Mouse (Mus musculus) CH12.LX (cell line): ENCODE measurements around the gene Chrdl2. TPM values are rescaled to one million over a fixed set of nuclear protein-coding genes. Genes with fewer than 3 reads are reported as not detected.

ENCODE experiments used
- DNase-seq: peaks from one replicate; pipeline ENCODE4 v3.0.0-alpha.2; 2013; ENCODE audit errors: extremely low read depth
- H3K27ac ChIP-seq: 2 replicates; pipeline ENCODE4 v1.5.1; 2012; ENCODE audit warnings: low read depth, mild to moderate bottlenecking, control low read depth, moderate library complexity; ENCODE audit not compliant: insufficient read depth
- H3K27me3 ChIP-seq: replicated peaks from 2 replicates; pipeline ENCODE3; 2012; ENCODE audit warnings: inconsistent platforms
- H3K36me3 ChIP-seq, 2 experiments: replicated peaks in 1 of 2; 2 replicates each; pipeline versions ENCODE3 to v1.6.1; 2012; ENCODE audit warnings: inconsistent platforms in 1 of 2, low read length in 1 of 2, mild to moderate bottlenecking in 1 of 2, mixed read lengths in 1 of 2, moderate library complexity in 1 of 2; ENCODE audit not compliant: control insufficient read depth in 1 of 2, insufficient read depth in 1 of 2
- H3K4me1 ChIP-seq, 2 experiments: 2 replicates each; pipeline ENCODE4 v1.6.1; 2012; ENCODE audit warnings: inconsistent platforms in 1 of 2, moderate library complexity in 1 of 2; ENCODE audit not compliant: insufficient read depth in 2 of 2, control insufficient read depth in 1 of 2
- H3K4me2 ChIP-seq: 2 replicates; pipeline ENCODE4 v1.6.1; 2012; ENCODE audit warnings: low read depth, mild to moderate bottlenecking, control low read depth; ENCODE audit not compliant: poor library complexity, insufficient read depth, severe bottlenecking
- H3K4me3 ChIP-seq, 3 experiments: fragments of 150-350 bp in 1 of 3; sonication (generic) in 1 of 3; replicated peaks in 1 of 3; 2 replicates each; pipeline versions ENCODE3 to v1.5.1; 2011 to 2012; ENCODE audit warnings: low read depth in 2 of 3, low read length in 2 of 3, mild to moderate bottlenecking in 2 of 3, moderate library complexity in 2 of 3, control low read depth in 1 of 3, improper control_type of control experiment in 1 of 3, inconsistent platforms in 1 of 3, mixed read lengths in 1 of 3; ENCODE audit not compliant: poor library complexity in 1 of 3
- H3K79me2 ChIP-seq: replicated peaks from 2 replicates; pipeline ENCODE4 v1.6.1; 2012; ENCODE audit warnings: mild to moderate bottlenecking, moderate library complexity; ENCODE audit not compliant: control insufficient read depth, poor library complexity, insufficient read depth, severe bottlenecking; ENCODE audit errors: extremely low read depth
- H3K9ac ChIP-seq: 2 replicates; pipeline ENCODE4 v1.6.1; 2012; ENCODE audit warnings: low read depth, mild to moderate bottlenecking, control low read depth, moderate library complexity; ENCODE audit not compliant: insufficient read depth
- H3K9me3 ChIP-seq: replicated peaks from 2 replicates; pipeline ENCODE3; 2012; ENCODE audit warnings: low read length, inconsistent platforms, mixed read lengths
- E2F4 ChIP-seq: IDR thresholded peaks from 2 replicates; pipeline ENCODE4 v1.6.1; 2011; ENCODE audit warnings: low read depth, low read length, improper control_type of control experiment; ENCODE audit not compliant: insufficient replicate concordance
- JUN ChIP-seq: IDR thresholded peaks from 2 replicates; pipeline ENCODE4 v1.6.1; 2011; ENCODE audit warnings: low read depth, mild to moderate bottlenecking, low read length, improper control_type of control experiment, moderate library complexity; ENCODE audit not compliant: insufficient read depth
- JUND ChIP-seq: conservative IDR thresholded peaks from 2 replicates; pipeline ENCODE4 v1.6.1; 2011; ENCODE audit warnings: low read depth, low read length, improper control_type of control experiment
- MAFK ChIP-seq: IDR thresholded peaks from 2 replicates; pipeline ENCODE4 v1.6.1; 2011; ENCODE audit warnings: low read length, improper control_type of control experiment; ENCODE audit not compliant: insufficient replicate concordance
- MAZ ChIP-seq: IDR thresholded peaks from 2 replicates; pipeline ENCODE4 v1.6.1; 2012; ENCODE audit warnings: low read depth, mild to moderate bottlenecking, inconsistent platforms, low read length, improper control_type of control experiment, moderate library complexity
- NRF1 ChIP-seq: IDR thresholded peaks from 2 replicates; pipeline ENCODE4 v1.6.1; 2014; ENCODE audit warnings: low read depth, mild to moderate bottlenecking, inconsistent platforms, low read length, improper control_type of control experiment, moderate library complexity
- SMC3 ChIP-seq: IDR thresholded peaks from 2 replicates; pipeline ENCODE4 v1.6.1; 2011; ENCODE audit warnings: low read depth, low read length, improper control_type of control experiment
- TBP ChIP-seq: conservative IDR thresholded peaks from 2 replicates; pipeline ENCODE4 v1.6.1; 2011; ENCODE audit warnings: low read depth, low read length, improper control_type of control experiment
- ZMIZ1 ChIP-seq: IDR thresholded peaks from 2 replicates; pipeline ENCODE4 v1.6.1; 2012; ENCODE audit warnings: low read depth, mild to moderate bottlenecking, inconsistent platforms, low read length, improper control_type of control experiment
- ZNF384 ChIP-seq: IDR thresholded peaks from 2 replicates; pipeline ENCODE4 v1.6.1; 2012; ENCODE audit warnings: low read depth, low read length, improper control_type of control experiment, inconsistent platforms
- dilution Hi-C: fragments of 300-500 bp; cut with MboI; formaldehyde crosslinking; loops from 2 replicates; pipeline ENCODE4 v1.14.3; 2020; ENCODE audit warnings: low sequenced_read_pairs; ENCODE audit not compliant: extremely low pct_unique_long_range_greater_than_20kb, extremely low pct_ligation_motif_present
- in situ Hi-C: fragments of 300-500 bp; cut with MboI; formaldehyde crosslinking; loops from 3 replicates; pipeline ENCODE4 v1.14.3; 2019; ENCODE audit warnings: low sequenced_read_pairs, low pct_ligation_motif_present, low pct_unique_long_range_greater_than_20kb, mixed read lengths
- polyA plus RNA-seq: library from polyadenylated mRNA; unstranded; fragments of >175 nt; gene quantifications from 2 replicates; pipeline ENCODE4 v1.2.1, GENCODE M21; 2012; ENCODE audit warnings: low read depth; ENCODE audit not compliant: insufficient read length
- total RNA-seq, 2 experiments: library from RNA; depleted of rRNA; stranded (reverse); fragments of 300-350 nt in 1 of 2; fragments of >200 nt in 1 of 2; gene quantifications; 2 replicates each; pipeline ENCODE4 v1.2.3; 2012 to 2014

The Chrdl2 gene
- total and polyA plus RNA-seq, 3 experiments = not detected

- Histone ChIP-seq H3K36me3 (peaks cover 15 to 58% of the 10 kb centered on the region in 2 experiments), H3K27ac (no peak overlapping the region), H3K79me2 (no peaks in the 10 kb centered on the region), H3K27me3 (no peaks in the 10 kb centered on the region), H3K9ac (no peak overlapping the region), H3K9me3 (peaks cover 3% of the 10 kb centered on the region), H3K4me1 (peaks cover 0 to 7% of the 10 kb centered on the region in 2 experiments; a peak in 1 of 4 replicates), H3K4me3 (no peak overlapping the region), H3K4me2 (no peak overlapping the region)
- dilution Hi-C loops (no loop called here), in situ Hi-C loops (no loop called here)
- DNase-seq = no peak
- TF ChIP-seq JUN (no peak), SMC3 (no peak), MAFK (no peak), ZNF384 (no peak), TBP (no peak)
Observed at GRCm38 (mm10) chr7:100077071-100077470, 71.1 kb downstream of the Chrdl2 start.

GRCm38 (mm10) chr7:100080087-100080781 is 74.3 kb downstream of the Chrdl2 start:
- H3K4me1 ChIP-seq = peaks cover 0 to 7% of the 10 kb centered on the region in 2 experiments; a peak in 1 of 4 replicates
- no peak overlapping the region for H3K27ac ChIP-seq
- H3K9ac ChIP-seq = no peak overlapping the region
- H3K36me3 ChIP-seq = peaks cover 41 to 90% of the 10 kb centered on the region in 2 experiments
- H3K4me2 ChIP-seq = no peak overlapping the region
- H3K79me2 ChIP-seq = no peaks in the 10 kb centered on the region
- TF ChIP-seq TBP (no peak), NRF1 (no peak), ZMIZ1 (no peak), MAZ (no peak)
- TF ChIP-seq, all 38 proteins: peak for 0
- Histone ChIP-seq H3K4me3 (no peak overlapping the region), H3K27me3 (no peaks in the 10 kb centered on the region), H3K9me3 (no peaks in the 10 kb centered on the region)
- dilution Hi-C loops (no loop called here), in situ Hi-C loops (no loop called here)
- DNase-seq = no peak

- dilution Hi-C loops = no loop called here
- H3K4me2 ChIP-seq = no peak overlapping the region
- H3K27ac ChIP-seq = no peak overlapping the region
- no peak for DNase-seq
- no peak overlapping the region for H3K4me3 ChIP-seq
- H3K36me3 ChIP-seq = peaks cover 61 to 97% of the 10 kb centered on the region in 2 experiments
- no peaks in the 10 kb centered on the region for H3K4me1 ChIP-seq
- TF ChIP-seq JUND = no peak
- no peak for TF ChIP-seq TBP
- TF ChIP-seq E2F4 = no peak
- no peak for TF ChIP-seq MAFK
- no peak for TF ChIP-seq MAZ
- TF ChIP-seq, all 38 proteins: peak for 0
- Histone ChIP-seq H3K79me2 (no peaks in the 10 kb centered on the region), H3K9ac (no peak overlapping the region), H3K27me3 (no peaks in the 10 kb centered on the region), H3K9me3 (no peaks in the 10 kb centered on the region)
- in situ Hi-C loops = no loop called here
Observed at GRCm38 (mm10) chr7:100082836-100083235, 76.9 kb downstream of the Chrdl2 start.
